Mouse (Mus musculus) brain, adult 2 months (tissue): ENCODE results near the gene H2-Eb2.
"Not testable (repeated sequence)": the region's sequence is repeated elsewhere in the genome, so short reads cannot be mapped to it uniquely, and the experiment has no call there.

Source experiments
- DNase-seq: peaks from one replicate; pipeline ENCODE4 v3.0.0; 2011; ENCODE audit warnings: low read depth, low spot score

The H2-Eb2 gene

GRCm38 (mm10) chr17:34305380-34306030 is 20.0 kb upstream of the H2-Eb2 start, which contains the start of gene H2-Eb1:
TSS of gene H2-Eb1 (plus strand) at chr17:34305867.
- DNase-seq, result peak; percentile 94

- DNase-seq, result no peak
These were observed 19.1 kb upstream of the H2-Eb2 start for GRCm38 (mm10) chr17:34306407-34306806.

- DNase-seq, result no peak
These were observed 18.2 kb upstream of the H2-Eb2 start for GRCm38 (mm10) chr17:34307216-34307615.

GRCm38 (mm10) chr17:34308161-34308560 is 17.3 kb upstream of the H2-Eb2 start:
- no peak for DNase-seq

- DNase-seq, result no peak
These were observed 16.2 kb upstream of the H2-Eb2 start for GRCm38 (mm10) chr17:34309225-34309624.

GRCm38 (mm10) chr17:34309683-34310385 is 15.6 kb upstream of the H2-Eb2 start:
- DNase-seq, result peak; percentile 89

GRCm38 (mm10) chr17:34310526-34310925 is 14.9 kb upstream of the H2-Eb2 start:
- not testable (repeated sequence) for DNase-seq

GRCm38 (mm10) chr17:34312185-34312584 is 13.3 kb upstream of the H2-Eb2 start:
- no peak for DNase-seq

- DNase-seq, result peak; percentile 81
These were observed 12.1 kb upstream of the H2-Eb2 start for GRCm38 (mm10) chr17:34313393-34313792.

GRCm38 (mm10) chr17:34314286-34314685 is 11.2 kb upstream of the H2-Eb2 start:
- DNase-seq, result no peak

- no peak for DNase-seq
These were observed 10.0 kb upstream of the H2-Eb2 start for GRCm38 (mm10) chr17:34315512-34315911.

GRCm38 (mm10) chr17:34316697-34317096 is 8.8 kb upstream of the H2-Eb2 start:
- no peak for DNase-seq

GRCm38 (mm10) chr17:34317275-34317674 is 8.2 kb upstream of the H2-Eb2 start:
- DNase-seq, result no peak

- DNase-seq, result no peak
These were observed 908 bp downstream of the H2-Eb2 start for GRCm38 (mm10) chr17:34326373-34326772.

- no peak for DNase-seq
These were observed 4.3 kb downstream of the H2-Eb2 start for GRCm38 (mm10) chr17:34329807-34330206.

- DNase-seq, result no peak
These were observed 5.7 kb downstream of the H2-Eb2 start for GRCm38 (mm10) chr17:34331200-34331599.

- peak; percentile 29 for DNase-seq
These were observed 15.3 kb downstream of the H2-Eb2 start for GRCm38 (mm10) chr17:34340619-34341402.

- no peak for DNase-seq
These were observed 19.4 kb downstream of the H2-Eb2 start for GRCm38 (mm10) chr17:34344882-34345281.

GRCm38 (mm10) chr17:34345486-34345885 is 20.0 kb downstream of the H2-Eb2 start:
- no peak for DNase-seq

GRCm38 (mm10) chr17:34346041-34346440 is 20.6 kb downstream of the H2-Eb2 start:
- no peak for DNase-seq

- peak; percentile 70 for DNase-seq
These were observed 22.3 kb downstream of the H2-Eb2 start for GRCm38 (mm10) chr17:34347606-34348308.

GRCm38 (mm10) chr17:34349429-34349828 is 24.0 kb downstream of the H2-Eb2 start:
- DNase-seq, result peak; percentile 85
